Mouse (Mus musculus): ENCODE results near the gene Mrpl20.

- TF ChIP-seq CTCF (IDR thresholded peaks at IDR 0.05) (no peak), POLR2A (IDR thresholded peaks at IDR 0.05; ENCODE audit: insufficient read depth, low read depth, low read length) (no peak)
Observed at GRCm38 (mm10) chr4:155779498-155779897, 23.2 kb upstream of the Mrpl20 start.

Data from heart, adult 2 months (tissue).